Mouse (Mus musculus) kidney, adult 2 months (tissue): ENCODE data around the gene Rfx5.
"Not testable (repeated sequence)": the region's sequence is repeated elsewhere in the genome, so short reads cannot be mapped to it uniquely, and the experiment has no call there.

ENCODE experiments used
- CTCF ChIP-seq: fragments of 200-500 bp; conservative IDR thresholded peaks from 2 replicates; pipeline ENCODE4 v1.5.1; 2011; ENCODE audit warnings: low read depth, mild to moderate bottlenecking, control low read depth, low read length, moderate library complexity, mixed read lengths; ENCODE audit not compliant: insufficient read depth, insufficient read length
- POLR2A ChIP-seq: fragments of 200-500 bp; IDR thresholded peaks from one replicate; pipeline ENCODE4 v1.6.1; 2011; ENCODE audit warnings: low read depth, low read length, control low read depth

DNA sequence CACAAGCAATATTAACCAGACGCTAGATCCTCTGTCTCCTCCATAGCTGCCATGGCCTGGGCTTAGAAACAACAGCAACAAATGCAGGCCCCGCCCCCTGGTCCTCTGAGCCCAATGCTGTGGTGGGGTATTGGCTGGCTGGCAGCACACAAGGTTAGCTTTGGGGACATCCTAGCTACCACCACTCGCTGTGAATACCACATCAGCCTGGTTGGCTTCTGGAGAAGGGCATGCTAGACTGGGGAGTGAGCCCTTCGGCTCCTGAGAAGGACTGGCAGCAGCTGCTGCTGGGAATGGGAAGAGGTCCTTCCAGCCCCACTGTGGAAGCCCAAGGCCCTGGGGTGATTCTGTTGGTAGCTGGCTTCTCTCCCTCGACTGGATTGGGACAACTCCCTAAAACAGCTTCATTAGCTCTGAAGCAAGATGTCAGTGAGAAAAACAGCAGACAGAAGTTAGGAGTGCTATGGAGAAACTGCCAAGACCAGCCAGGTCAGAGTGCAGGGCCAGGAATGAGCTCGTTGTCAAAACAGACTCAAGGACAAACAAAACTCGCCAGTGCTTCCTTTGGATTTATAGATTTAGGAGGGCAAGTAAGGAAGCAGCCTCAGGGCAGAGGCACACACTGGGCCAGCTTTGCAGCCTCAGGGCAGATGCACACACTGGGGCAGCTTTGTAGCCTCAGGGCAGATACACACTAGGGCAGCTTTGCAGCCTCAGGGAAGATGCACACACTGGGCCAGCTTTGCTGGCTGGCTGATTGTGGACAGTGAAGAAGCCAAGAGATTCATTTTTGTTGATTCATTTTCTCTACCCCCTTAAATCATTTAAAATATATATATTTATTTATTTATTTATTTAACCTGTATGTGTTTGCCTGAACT, 23.2 kb upstream of the Rfx5 start:
- TF ChIP-seq POLR2A, CTCF: not testable (repeated sequence)
